Mouse (Mus musculus) urinary bladder, postnatal 14 days (tissue): ENCODE results near the gene Rhog.

ENCODE experiments used
- DNase-seq: peaks from one replicate; pipeline ENCODE4 v3.0.0; 2021; ENCODE audit warnings: low spot score

Rhog gene

GRCm38 (mm10) chr7:102250631-102251214 lies 5.1 kb downstream of the Rhog start:
- peak; percentile 93 for DNase-seq

GRCm38 (mm10) chr7:102249896-102250630 lies 5.8 kb downstream of the Rhog start:
- peak; percentile 74 for DNase-seq

GRCm38 (mm10) chr7:102249531-102249895 lies 6.3 kb downstream of the Rhog start:
- no peak for DNase-seq

GRCm38 (mm10) chr7:102248691-102249404 lies 7.0 kb downstream of the Rhog start:
- DNase-seq: no peak

GRCm38 (mm10) chr7:102246956-102247797 lies 8.7 kb downstream of the Rhog start:
- DNase-seq: no peak

GRCm38 (mm10) chr7:102246265-102246664 lies 9.6 kb downstream of the Rhog start:
- no peak for DNase-seq

GRCm38 (mm10) chr7:102245775-102246174 lies 10.1 kb downstream of the Rhog start:
- peak; percentile 32 for DNase-seq

- DNase-seq: peak; percentile 40
These were observed 10.9 kb downstream of the Rhog start for GRCm38 (mm10) chr7:102244782-102245535.

GRCm38 (mm10) chr7:102243870-102244269 lies 12.0 kb downstream of the Rhog start:
- DNase-seq: peak; percentile 46

- no peak for DNase-seq
These were observed 12.9 kb downstream of the Rhog start for GRCm38 (mm10) chr7:102242917-102243316.

GRCm38 (mm10) chr7:102242371-102242770 lies 13.5 kb downstream of the Rhog start:
- DNase-seq: no peak

- no peak for DNase-seq
These were observed 16.3 kb downstream of the Rhog start for GRCm38 (mm10) chr7:102239591-102239990.

- DNase-seq: no peak
These were observed 17.1 kb downstream of the Rhog start for GRCm38 (mm10) chr7:102238686-102239286.

- no peak for DNase-seq
These were observed 22.8 kb downstream of the Rhog start for GRCm38 (mm10) chr7:102233059-102233458.

GRCm38 (mm10) chr7:102229814-102230213 lies 26.0 kb downstream of the Rhog start:
- DNase-seq: no peak

- no peak for DNase-seq
These were observed 27.7 kb downstream of the Rhog start for GRCm38 (mm10) chr7:102228049-102228670.

- no peak for DNase-seq
These were observed 29.8 kb downstream of the Rhog start for GRCm38 (mm10) chr7:102226051-102226450.

GRCm38 (mm10) chr7:102223883-102224738 lies 31.7 kb downstream of the Rhog start:
- peak; percentile 53 for DNase-seq

- peak; percentile 77 for DNase-seq
These were observed 32.9 kb downstream of the Rhog start for GRCm38 (mm10) chr7:102222830-102223556.
